Mouse (Mus musculus) thymus, postnatal 10 days (tissue): Measurements from ENCODE around the gene Olfr17.
A peak's percentile ranks its signal among the peaks of the same experiment; 100 is the strongest.
"Not testable (repeated sequence)": the region's sequence is repeated elsewhere in the genome, so short reads cannot be mapped to it uniquely, and the experiment has no call there.

Experiments used
- DNase-seq, 2 experiments: peaks; one replicate each; pipeline ENCODE4 v3.0.0; 2021; ENCODE audit warnings: low spot score in 2 of 2

Olfr17 gene

DNA sequence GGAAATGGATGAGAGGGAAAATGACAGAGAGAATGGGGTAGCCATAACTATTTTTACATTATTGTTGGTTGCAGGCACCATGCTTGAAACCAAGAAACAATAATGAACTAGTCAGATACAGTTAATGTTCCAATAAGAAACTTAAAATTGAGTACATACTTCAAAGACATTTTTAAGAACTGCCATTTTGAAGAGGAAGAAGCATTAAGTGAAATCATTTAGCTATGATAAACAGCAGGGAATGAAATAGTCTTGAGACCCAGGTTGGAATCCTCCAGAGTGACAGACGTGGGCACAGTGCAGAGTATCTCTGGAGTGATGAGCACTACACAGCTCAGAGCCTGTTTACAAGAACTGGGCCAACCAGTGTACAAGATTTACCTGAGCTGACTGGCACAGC lies at the start of gene Olfr17:
Olfr17 (plus strand) TSS at position 301 of the 400 bp plus-strand sequence.
- DNase-seq, result no peak

DNA sequence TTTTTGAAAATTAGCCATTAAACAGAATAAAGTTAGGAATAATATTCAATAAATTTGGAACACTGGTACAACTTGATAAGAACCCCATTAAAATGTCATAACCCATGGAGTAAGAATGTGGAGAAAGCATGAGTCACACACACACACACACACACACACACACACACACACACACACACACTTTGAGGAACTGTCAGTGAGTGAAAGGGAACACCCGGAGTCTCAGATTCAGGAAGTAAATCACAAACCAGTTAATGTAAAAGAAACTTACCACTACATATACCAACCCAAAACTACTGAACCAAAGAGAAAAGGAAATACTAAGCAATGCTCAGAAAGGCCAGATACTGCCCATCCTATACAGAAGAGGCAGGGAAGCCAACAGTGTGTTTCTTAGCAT lies 48.6 kb upstream of the Olfr17 start:
- DNase-seq, result no peak

DNA sequence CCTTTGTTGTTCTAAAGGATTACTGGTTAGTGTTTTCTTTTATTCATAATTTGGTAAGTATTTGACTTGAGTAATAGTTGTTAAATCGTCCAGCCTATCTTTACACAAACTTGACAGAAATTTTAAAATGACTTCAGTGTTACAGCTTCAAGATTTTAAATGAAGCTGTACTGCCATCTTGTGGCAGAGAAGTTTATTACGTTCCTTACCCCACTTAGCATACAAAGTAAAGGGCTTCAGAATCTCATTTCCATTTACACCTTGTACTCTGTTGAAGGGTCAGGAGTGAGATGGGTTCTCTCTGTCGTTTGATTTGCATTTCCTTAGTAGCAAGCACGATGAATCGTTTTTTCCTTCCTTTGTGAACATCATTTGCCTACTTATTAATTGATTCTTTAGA lies 47.2 kb upstream of the Olfr17 start:
- DNase-seq, result peak in 1 of 2 experiments; percentile 28

DNA sequence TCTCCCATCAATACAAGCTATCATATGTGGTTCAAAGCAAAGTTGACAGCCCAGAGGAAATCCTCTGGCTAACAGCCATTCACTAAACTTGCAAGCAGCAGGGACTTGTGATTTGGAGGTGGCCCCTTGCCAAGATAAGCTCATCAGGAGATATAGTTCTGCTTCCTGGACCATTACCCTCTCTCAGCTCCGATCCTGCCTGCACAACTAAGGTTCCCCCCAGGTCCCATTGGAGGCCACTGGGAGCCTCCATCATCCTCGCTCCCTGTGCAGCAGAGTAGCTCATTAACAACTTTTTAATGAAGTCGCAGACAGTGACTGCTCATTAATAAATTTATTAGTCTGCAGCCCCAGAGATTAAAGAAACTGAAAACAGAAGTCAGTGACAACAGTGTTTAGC lies 45.4 kb upstream of the Olfr17 start:
- no peak for DNase-seq

DNA sequence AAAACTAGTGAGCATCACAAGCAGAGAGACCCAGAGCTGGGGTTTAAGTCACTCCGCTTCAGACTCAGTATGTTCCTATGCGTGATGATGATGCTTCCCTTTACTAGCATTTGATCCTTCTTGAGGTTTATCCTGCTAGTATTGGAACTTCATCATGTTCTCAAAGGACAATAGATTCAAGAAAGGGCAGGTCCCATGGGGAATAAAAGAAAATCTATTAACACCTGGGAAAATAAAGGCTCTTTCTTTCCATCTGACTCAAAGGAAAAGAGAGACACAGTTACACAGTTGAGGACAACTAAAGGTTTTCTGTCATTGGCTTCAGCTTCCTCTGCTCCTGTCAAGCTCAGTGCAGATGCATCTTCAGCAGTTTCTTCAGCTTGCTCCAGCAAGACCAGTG lies 22.3 kb upstream of the Olfr17 start, which contains the start of gene Olfr714:
Olfr714 (plus strand) TSS at position 301 of the 400 bp plus-strand sequence.
- no peak for DNase-seq

DNA sequence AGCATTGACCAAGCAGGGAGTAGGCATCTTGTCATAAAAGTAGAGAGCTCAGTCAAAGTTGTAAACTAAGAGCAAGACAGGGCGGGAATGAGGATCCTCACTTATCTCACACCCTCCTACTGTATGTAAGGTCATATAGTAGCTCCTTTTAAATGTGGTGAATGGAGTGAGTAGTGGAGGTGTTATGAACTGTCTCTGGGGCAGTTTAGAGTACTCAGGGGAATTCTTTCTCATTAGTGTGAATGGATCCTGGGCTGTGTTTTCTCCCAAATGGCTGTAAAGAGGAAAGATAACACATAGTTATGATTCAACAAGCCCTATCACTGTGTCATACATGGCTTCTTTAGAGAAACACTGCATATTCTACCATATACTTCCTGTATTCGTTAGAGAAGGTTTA lies 17.2 kb downstream of the Olfr17 start, which contains the start of gene Olfr715b:
Olfr715b (minus strand) TSS at position 101 of the 400 bp plus-strand sequence.
- DNase-seq, result not testable (repeated sequence)

DNA sequence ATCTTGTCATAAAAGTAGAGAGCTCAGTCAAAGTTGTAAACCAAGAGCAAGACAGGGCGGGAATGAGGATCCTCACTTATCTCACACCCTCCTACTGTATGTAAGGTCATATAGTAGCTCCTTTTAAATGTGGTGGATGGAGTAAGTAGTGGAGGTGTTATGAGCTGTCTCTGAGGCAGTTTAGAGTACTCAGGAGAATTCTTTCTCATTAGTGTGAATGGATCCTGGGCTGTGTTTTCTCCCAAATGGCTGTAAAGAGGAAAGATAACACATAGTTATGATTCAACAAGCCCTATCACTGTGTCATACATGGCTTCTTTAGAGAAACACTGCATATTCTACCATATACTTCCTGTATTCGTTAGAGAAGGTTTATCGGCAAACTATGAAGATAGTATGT lies 38.0 kb downstream of the Olfr17 start, which contains the start of gene Olfr715:
Olfr715 (minus strand) TSS at position 101 of the 400 bp plus-strand sequence.
- DNase-seq, result not testable (repeated sequence)

DNA sequence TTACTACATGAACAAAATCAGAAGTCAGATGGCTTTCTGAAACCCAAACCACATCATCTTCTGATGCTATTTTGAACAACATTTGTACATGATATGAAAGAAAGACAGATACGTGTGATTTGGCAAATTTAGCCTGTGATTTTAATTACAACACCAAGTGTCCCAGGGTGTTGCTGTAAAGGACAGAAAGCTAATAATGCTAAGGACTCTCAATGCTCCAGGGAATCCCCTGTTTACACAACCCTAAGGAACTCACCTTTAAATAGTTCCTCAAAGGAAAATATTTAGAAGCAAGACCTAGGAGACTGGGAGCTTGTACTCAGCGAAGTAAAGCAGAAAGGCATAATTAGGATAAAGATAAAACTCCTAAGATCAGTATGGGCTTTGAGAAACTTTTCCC lies 45.0 kb downstream of the Olfr17 start, which contains the start of gene Olfr716:
Olfr716 (plus strand) TSS at position 301 of the 400 bp plus-strand sequence.
- not testable (repeated sequence) for DNase-seq
